Mouse (Mus musculus) hindbrain, embryonic 14.5 days (tissue): ENCODE results near the gene Cplx3. TPM values are rescaled to one million over a fixed set of nuclear protein-coding genes. Genes with fewer than 3 reads are reported as not detected.
A peak's percentile ranks its signal among the peaks of the same experiment; 100 is the strongest.

Experiments used
- ATAC-seq: fragments of 200-750 bp; cut with Nextera tagmentation; 2 replicates; pipeline ENCODE4 v1.8.0; 2017; ENCODE audit warnings: moderate number of reproducible peaks, mild to moderate bottlenecking, moderate TSS enrichment, moderate library complexity; ENCODE audit not compliant: low FRiP score
- DNase-seq: peaks from one replicate; pipeline ENCODE4 v3.0.0-alpha.2; 2015; ENCODE audit warnings: low spot score
- H3K27ac ChIP-seq: fragments of 300-500 bp; sonication (generic); 2 replicates; pipeline ENCODE4 v1.5.1; 2014; ENCODE audit warnings: mild to moderate bottlenecking, moderate library complexity
- H3K27me3 ChIP-seq: fragments of 300-500 bp; sonication (generic); 2 replicates; pipeline ENCODE4 v1.6.1; 2014; ENCODE audit warnings: mild to moderate bottlenecking, low read length, mixed read lengths; ENCODE audit not compliant: control insufficient read depth, insufficient read depth
- H3K36me3 ChIP-seq: fragments of 300-500 bp; sonication (generic); replicated peaks from 2 replicates; pipeline ENCODE4 v1.6.1; 2014; ENCODE audit not compliant: control insufficient read depth, insufficient read depth
- H3K4me1 ChIP-seq: fragments of 300-500 bp; sonication (generic); replicated peaks from 2 replicates; pipeline ENCODE4 v1.6.1; 2014; ENCODE audit warnings: antibody characterized with exemption, low read length, mixed read lengths; ENCODE audit not compliant: control insufficient read depth, insufficient read depth
- H3K4me2 ChIP-seq: fragments of 300-500 bp; sonication (generic); replicated peaks from 2 replicates; pipeline ENCODE4 v1.6.1; 2014; ENCODE audit warnings: mild to moderate bottlenecking, moderate library complexity
- H3K4me3 ChIP-seq: fragments of 300-500 bp; sonication (generic); replicated peaks from 2 replicates; pipeline ENCODE4 v1.5.1; 2014; ENCODE audit warnings: mild to moderate bottlenecking, low read length
- H3K9ac ChIP-seq: fragments of 300-500 bp; sonication (generic); 2 replicates; pipeline ENCODE4 v1.6.1; 2014
- H3K9me3 ChIP-seq: fragments of 300-500 bp; sonication (generic); 2 replicates; pipeline ENCODE4 v1.6.1; 2016; ENCODE audit warnings: low read length; ENCODE audit not compliant: control insufficient read depth
- WGBS: fragments of 180-500 bp; shearing (Covaris S2); extraction: QIAGEN DNeasy Blood & Tissue Kit; methylation state at CpG from one replicate; pipeline ENCODE4 v1.1.7; 2014; 5-methylcytosine and 5-hydroxymethylcytosine counted together
- polyA plus RNA-seq: library from polyadenylated mRNA; unstranded; fragments of >200 nt; fragmentation: Nextera tagmentation; extraction: Ambion mirVana; gene quantifications from 2 replicates; pipeline ENCODE4 v1.2.1, GENCODE M21; 2014

Cplx3 gene
- polyA plus RNA-seq, 1 experiment from 2014 or later = not detected

DNA sequence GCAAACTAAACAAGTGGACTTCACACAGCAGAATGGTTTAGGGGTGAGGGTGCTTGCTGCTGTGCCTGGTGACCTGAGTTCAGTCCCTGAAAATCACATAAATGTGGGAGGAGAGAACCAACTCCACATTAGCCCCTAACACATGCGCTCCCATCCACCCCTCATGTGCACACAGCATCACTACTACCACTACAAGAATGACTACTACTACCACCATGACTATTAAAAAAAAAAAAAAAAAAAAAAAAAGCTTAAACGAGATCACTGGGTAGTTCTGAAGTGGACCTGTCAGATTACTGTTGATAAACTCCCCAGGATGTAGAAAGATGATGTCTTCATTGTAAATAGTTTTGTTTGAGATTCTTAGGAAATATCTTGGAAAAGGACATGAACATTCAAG is 46.5 kb downstream of the Cplx3 start:
- ATAC-seq (no peak), DNase-seq (no peak)
- Histone ChIP-seq H3K4me2 (no peak overlapping the region), H3K4me3 (no peak overlapping the region), H3K4me1 (peaks cover 19% of the 10 kb centered on the region), H3K9ac (no peak overlapping the region), H3K9me3 (no peaks in the 10 kb centered on the region), H3K27ac (no peak overlapping the region), H3K36me3 (no peaks in the 10 kb centered on the region), H3K27me3 (no peaks in the 10 kb centered on the region)
- WGBS = 85% methylated on average over 2 of the region's 2 CpGs

DNA sequence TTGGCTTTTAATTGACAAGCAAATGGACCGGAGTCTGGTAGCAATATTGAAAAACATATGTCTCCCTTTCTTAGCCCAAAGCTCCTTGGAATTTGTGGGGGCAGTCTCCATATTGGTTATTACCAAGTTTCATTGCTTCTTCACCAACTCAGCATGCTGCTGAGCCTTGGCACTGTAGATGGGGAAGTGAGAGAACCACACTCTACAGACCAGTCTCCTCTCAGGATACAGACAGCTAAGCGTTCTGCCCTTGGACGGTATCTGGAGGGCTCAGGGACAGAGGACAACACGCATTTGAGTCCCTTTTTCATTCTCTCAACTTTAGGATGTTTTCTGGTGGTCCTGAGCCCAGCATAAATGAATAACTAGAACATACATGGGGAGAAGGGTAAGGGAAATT is 47.5 kb downstream of the Cplx3 start:
- no peak overlapping the region for H3K27ac ChIP-seq
- peaks cover 22% of the 10 kb centered on the region for H3K4me1 ChIP-seq
- ATAC-seq (no peak), DNase-seq (no peak)
- no peak overlapping the region for H3K9ac ChIP-seq
- no peaks in the 10 kb centered on the region for H3K9me3 ChIP-seq
- WGBS = 85% methylated on average over 4 of the region's 4 CpGs
- H3K4me3 ChIP-seq = no peak overlapping the region
- H3K27me3 ChIP-seq = no peaks in the 10 kb centered on the region
- H3K36me3 ChIP-seq = no peaks in the 10 kb centered on the region
- H3K4me2 ChIP-seq = no peak overlapping the region

DNA sequence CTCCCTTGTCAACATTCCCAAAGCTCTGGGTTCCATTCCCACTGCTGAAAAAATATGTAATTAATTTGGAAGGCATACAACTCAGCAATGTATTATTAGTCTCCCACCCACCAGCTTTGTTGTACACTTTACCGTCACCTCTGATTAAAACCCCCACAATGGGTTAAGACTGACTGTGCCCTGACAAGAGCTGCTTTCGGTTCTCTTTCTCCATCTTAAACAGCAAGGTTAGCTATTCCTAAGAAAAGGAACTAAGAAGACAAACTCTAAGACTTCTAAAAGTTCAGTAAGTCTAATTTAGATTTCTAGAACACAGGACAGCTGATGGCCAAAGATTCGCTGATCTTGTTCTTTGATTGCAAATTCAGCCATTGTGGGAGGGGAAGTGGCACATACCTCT is 48.9 kb downstream of the Cplx3 start:
- ATAC-seq = no peak
- H3K4me1 ChIP-seq = peaks cover 20% of the 10 kb centered on the region
- 81% methylated on average over 3 of the region's 3 CpGs for WGBS

DNA sequence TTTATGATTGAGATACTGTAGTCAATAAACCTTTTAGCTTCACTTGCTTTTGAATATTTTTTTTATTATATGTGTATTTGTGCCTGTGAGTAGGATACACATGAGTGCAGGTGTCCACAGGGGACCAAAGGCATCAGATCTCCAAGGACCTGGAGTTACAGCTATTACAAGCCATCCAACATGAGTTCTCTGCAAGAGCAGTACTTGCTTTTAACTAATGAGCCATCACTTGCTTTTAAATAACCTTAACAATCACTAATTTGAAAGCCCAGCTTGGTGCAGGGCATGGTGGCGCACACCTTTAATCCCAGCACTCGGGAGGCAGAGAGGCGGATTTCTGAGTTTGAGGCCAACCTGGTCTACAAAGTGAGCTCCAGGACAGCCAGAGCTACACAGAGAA is 51.3 kb downstream of the Cplx3 start:
- no peaks in the 10 kb centered on the region for H3K9me3 ChIP-seq
- no peaks in the 10 kb centered on the region for H3K27me3 ChIP-seq
- no peak overlapping the region for H3K4me3 ChIP-seq
- H3K4me1 ChIP-seq = peaks cover 11% of the 10 kb centered on the region
- H3K36me3 ChIP-seq = no peaks in the 10 kb centered on the region; the same call in 1 of the 2 replicates
- WGBS = 41% methylated on average over 3 of the region's 3 CpGs
- DNase-seq = no peak
- H3K9ac ChIP-seq = no peak overlapping the region
- no peak overlapping the region for H3K27ac ChIP-seq
- H3K4me2 ChIP-seq = no peak overlapping the region
- no peak for ATAC-seq

More for the DNA sequence above, 48.9 kb downstream of the Cplx3 start:
- DNase-seq = no peak
- H3K4me2 ChIP-seq = no peak overlapping the region
- H3K27ac ChIP-seq = no peak overlapping the region
- H3K36me3 ChIP-seq = no peaks in the 10 kb centered on the region
- no peaks in the 10 kb centered on the region for H3K9me3 ChIP-seq
- H3K27me3 ChIP-seq = no peaks in the 10 kb centered on the region
- no peak overlapping the region for H3K4me3 ChIP-seq
- H3K9ac ChIP-seq = no peak overlapping the region

DNA sequence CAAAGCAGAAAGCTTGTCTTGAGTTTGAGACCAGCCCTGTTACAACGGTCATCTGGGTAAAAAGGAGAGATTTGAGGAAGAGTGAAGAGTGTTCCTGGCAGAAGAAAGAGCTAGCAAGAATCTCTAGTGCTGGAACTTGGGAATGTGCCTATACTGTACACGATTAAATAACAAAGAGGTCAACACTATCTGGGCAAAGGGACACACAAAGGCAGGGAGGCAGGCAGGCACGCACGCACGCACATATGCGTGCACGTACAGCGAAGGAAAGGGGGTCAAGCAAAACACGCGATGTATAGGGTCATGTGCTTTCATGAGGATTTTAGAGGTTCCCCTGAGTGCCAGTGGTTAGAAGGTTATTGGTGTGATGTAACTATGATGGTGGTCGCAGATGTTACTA is 53.0 kb downstream of the Cplx3 start:
- DNase-seq (no peak), ATAC-seq (no peak)
- Histone ChIP-seq H3K9me3 (no peaks in the 10 kb centered on the region), H3K27ac (no peak overlapping the region), H3K4me1 (peaks cover 11% of the 10 kb centered on the region), H3K9ac (no peak overlapping the region), H3K4me3 (no peak overlapping the region), H3K4me2 (no peak overlapping the region), H3K27me3 (no peaks in the 10 kb centered on the region), H3K36me3 (peaks cover 15% of the 10 kb centered on the region)
- 73% methylated on average over 11 of the region's 11 CpGs for whole genome bisulfite sequencing

DNA sequence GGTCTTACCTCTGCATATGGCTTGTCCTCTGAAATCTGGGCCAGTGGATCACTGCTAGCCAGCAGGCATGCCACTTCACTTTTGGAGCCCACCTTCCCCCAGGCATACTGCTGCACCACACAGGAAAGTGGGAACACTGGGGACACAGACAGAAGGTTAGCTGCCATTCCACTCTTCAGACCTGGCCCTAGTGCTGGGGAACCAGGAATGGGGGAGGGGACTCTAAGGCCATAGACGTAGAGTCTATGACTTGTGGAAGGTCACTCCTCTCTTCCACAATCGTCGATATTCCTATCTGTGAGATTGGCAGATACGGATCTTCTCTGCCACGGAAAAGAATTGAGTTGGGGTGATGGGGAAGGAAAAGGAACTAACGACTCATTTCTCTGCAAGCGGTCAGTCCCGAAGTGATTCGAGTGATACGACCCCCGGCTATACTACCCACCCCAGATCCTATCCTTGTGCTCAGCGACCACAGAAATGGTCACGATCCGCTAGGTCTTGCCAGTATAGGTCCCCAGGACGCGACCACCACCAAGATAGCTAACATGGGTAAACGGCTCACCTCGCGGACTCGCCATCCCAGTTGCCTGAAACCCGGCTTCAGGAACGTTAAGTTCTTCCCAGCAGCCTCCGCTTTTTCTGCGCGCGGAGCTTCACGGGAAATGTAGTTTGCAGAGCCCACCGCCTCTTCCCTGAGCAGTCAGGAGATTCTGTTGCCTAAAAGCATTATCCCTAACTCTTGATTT is 53.8 kb downstream of the Cplx3 start, which contains the start of gene Mpi:
TSS of gene Mpi (minus strand) at position 625 of the 749 bp plus-strand sequence.
- no peaks in the 10 kb centered on the region for H3K9me3 ChIP-seq
- H3K4me1 ChIP-seq = peaks cover 11% of the 10 kb centered on the region
- peaks cover 23% of the 10 kb centered on the region for H3K36me3 ChIP-seq
- WGBS = under 1% methylated on average over 28 of the region's 28 CpGs
- peak within 1 kb of the TSS; percentile 57 for H3K4me3 ChIP-seq
- H3K4me2 ChIP-seq = peak within 1 kb of the TSS; percentile 56
- peak; percentile 83 for DNase-seq
- 0 out of 2 replicates have a peak within 1 kb of the TSS, but pooled peaks have one; percentile 51 for H3K27ac ChIP-seq
- H3K27me3 ChIP-seq = no peaks in the 10 kb centered on the region
- peak; percentile 54 for ATAC-seq
- peak within 1 kb of the TSS; percentile 69 for H3K9ac ChIP-seq

DNA sequence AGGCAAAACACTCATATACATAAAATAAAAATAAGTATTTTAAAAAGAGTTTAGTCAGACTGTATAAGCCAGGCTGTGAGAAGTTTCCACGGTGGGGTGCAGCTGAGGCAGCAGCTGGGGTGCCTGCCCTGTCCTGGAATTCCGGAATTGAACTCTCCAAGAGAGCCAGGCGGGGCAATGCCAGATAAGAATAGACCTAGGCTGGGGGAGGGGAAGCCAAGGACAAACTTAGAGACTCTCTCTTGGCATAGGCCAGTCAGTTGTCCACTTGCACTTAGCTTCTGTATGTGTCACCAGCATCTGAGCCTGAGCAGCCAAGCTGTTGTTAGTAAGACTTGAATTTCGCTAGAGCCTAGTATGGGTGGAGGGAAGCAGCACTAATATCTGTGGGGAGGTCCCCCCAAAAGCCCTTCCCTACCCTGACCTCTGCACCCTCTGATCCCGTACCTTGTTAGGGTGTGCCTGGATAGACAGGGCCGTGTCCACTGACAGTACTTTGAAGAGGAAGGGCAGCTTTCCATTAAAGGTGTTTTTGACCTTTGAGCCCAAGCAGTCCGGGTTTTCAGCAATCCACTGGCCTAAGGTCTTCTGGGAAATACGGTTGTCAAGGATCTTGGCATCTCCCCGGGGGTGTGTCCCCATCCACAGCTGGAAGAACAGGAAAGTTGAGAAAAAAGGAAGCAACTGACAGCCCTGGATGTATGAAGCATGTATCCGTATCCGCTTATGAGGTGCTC is 55.8 kb downstream of the Cplx3 start:
- Histone ChIP-seq H3K36me3 (peaks cover 42% of the 10 kb centered on the region), H3K4me1 (peaks cover 11% of the 10 kb centered on the region)
- ATAC-seq = no peak

More for the DNA sequence above, 55.8 kb downstream of the Cplx3 start:
- Histone ChIP-seq H3K9me3 (no peaks in the 10 kb centered on the region), H3K9ac (no peak overlapping the region), H3K4me2 (no peak overlapping the region), H3K27me3 (no peaks in the 10 kb centered on the region), H3K27ac (no peak overlapping the region), H3K4me3 (no peak overlapping the region)
- 92% methylated on average over 11 of the region's 11 CpGs for WGBS
- no peak for DNase-seq

Other genes with a start within 250 kb of the Cplx3 start
- gene Ppcdc, start 166.2 kb downstream of the Cplx3 start, polyA plus RNA-seq = 19.8 and 21.9 TPM in 2 replicates
- gene Scamp5, start 138.2 kb downstream of the Cplx3 start, polyA plus RNA-seq = 90.0 and 108 TPM in 2 replicates
- gene Rpp25, start 102.3 kb downstream of the Cplx3 start, polyA plus RNA-seq = 17.0 and 19.7 TPM in 2 replicates
- 956 and 1,017 TPM in 2 replicates for gene Cox5a, start 85.0 kb downstream of the Cplx3 start, polyA plus RNA-seq
- gene Fam219b, start 68.8 kb downstream of the Cplx3 start, polyA plus RNA-seq = 21.2 and 23.1 TPM in 2 replicates
- gene Mpi, start 53.5 kb downstream of the Cplx3 start, polyA plus RNA-seq = 54.7 and 60.0 TPM in 2 replicates
- 44.0 and 45.0 TPM in 2 replicates for gene Scamp2, start 45.3 kb downstream of the Cplx3 start, polyA plus RNA-seq
- gene Ulk3, start 16.8 kb downstream of the Cplx3 start, polyA plus RNA-seq = 18.7 and 19.4 TPM in 2 replicates
- not detected in 2 replicates for gene Lman1l, start 14.5 kb upstream of the Cplx3 start, polyA plus RNA-seq
- 41.0 and 43.1 TPM in 2 replicates for gene Csk, start 47.4 kb upstream of the Cplx3 start, polyA plus RNA-seq
- gene Cyp1a2, start 77.4 kb upstream of the Cplx3 start, polyA plus RNA-seq = not detected in 2 replicates
- 0.10 and 0.24 TPM in 2 replicates for gene Cyp1a1, start 81.6 kb upstream of the Cplx3 start, polyA plus RNA-seq
- gene Edc3, start 102.3 kb upstream of the Cplx3 start, polyA plus RNA-seq = 22.1 and 23.5 TPM in 2 replicates
- 55.8 and 65.2 TPM in 2 replicates for gene Clk3, start 159.6 kb upstream of the Cplx3 start, polyA plus RNA-seq
- 6.6 and 8.1 TPM in 2 replicates for gene Arid3b, start 230.5 kb upstream of the Cplx3 start, polyA plus RNA-seq